Mouse (Mus musculus) MEL (cell line): ENCODE results near the gene Ubac2. TPM values are rescaled to one million over a fixed set of nuclear protein-coding genes. Genes with fewer than 3 reads are reported as not detected.

ENCODE experiments used
- DNase-seq: peaks from one replicate; pipeline ENCODE4 v3.0.0; 2011; ENCODE audit warnings: low read depth, low spot score
- H3K27ac ChIP-seq: 2 replicates; pipeline ENCODE4 v1.5.1; 2012; ENCODE audit warnings: low read depth, mild to moderate bottlenecking, control low read depth, low read length, moderate library complexity; ENCODE audit not compliant: control insufficient read depth
- H3K27me3 ChIP-seq, 2 experiments: fragments of 150-350 bp in 1 of 2; sonication (generic) in 1 of 2; 2 replicates each; pipeline ENCODE4 v1.6.1; 2012; ENCODE audit warnings: low read length in 2 of 2, mild to moderate bottlenecking in 2 of 2, improper control_type of control experiment in 1 of 2, moderate library complexity in 1 of 2; ENCODE audit not compliant: insufficient read depth in 2 of 2, control insufficient read depth in 1 of 2
- H3K36me3 ChIP-seq, 2 experiments: 2 replicates each; pipeline ENCODE4 v1.6.1; 2012 to 2014; ENCODE audit warnings: low read length in 2 of 2, improper control_type of control experiment in 1 of 2, inconsistent platforms in 1 of 2, mild to moderate bottlenecking in 1 of 2; ENCODE audit not compliant: insufficient read depth in 2 of 2, control insufficient read depth in 1 of 2
- H3K4me1 ChIP-seq, 2 experiments: fragments of 150-350 bp in 1 of 2; sonication (generic) in 1 of 2; 2 replicates each; pipeline ENCODE4 v1.6.1; 2012; ENCODE audit warnings: low read length in 2 of 2, improper control_type of control experiment in 1 of 2, mild to moderate bottlenecking in 1 of 2; ENCODE audit not compliant: insufficient read depth in 2 of 2, control insufficient read depth in 1 of 2
- H3K4me3 ChIP-seq, 2 experiments: fragments of 150-350 bp in 1 of 2; sonication (generic) in 1 of 2; 2 replicates each; pipeline ENCODE4 v1.5.1; 2012; ENCODE audit warnings: low read depth in 2 of 2, low read length in 2 of 2, mild to moderate bottlenecking in 2 of 2, moderate library complexity in 2 of 2, control low read depth in 1 of 2, improper control_type of control experiment in 1 of 2; ENCODE audit not compliant: control insufficient read depth in 1 of 2, insufficient read depth in 1 of 2
- H3K79me2 ChIP-seq: 2 replicates; pipeline ENCODE4 v1.6.1; 2012; ENCODE audit warnings: mild to moderate bottlenecking, low read length, moderate library complexity; ENCODE audit not compliant: control insufficient read depth, poor library complexity, insufficient read depth
- H3K9ac ChIP-seq: 2 replicates; pipeline ENCODE4 v1.6.1; 2012; ENCODE audit warnings: low read depth, mild to moderate bottlenecking, control low read depth, low read length, moderate library complexity; ENCODE audit not compliant: control insufficient read depth, poor library complexity, severe bottlenecking
- H3K9me3 ChIP-seq: fragments of 150-350 bp; sonication (generic); replicated peaks from 2 replicates; pipeline ENCODE4 v1.6.1; 2012; ENCODE audit warnings: mild to moderate bottlenecking, low read length, improper control_type of control experiment, moderate library complexity; ENCODE audit not compliant: insufficient read depth
- BHLHE40 ChIP-seq: IDR thresholded peaks from 2 replicates; pipeline ENCODE4 v1.6.1; 2012; ENCODE audit warnings: low read depth, mild to moderate bottlenecking, inconsistent platforms, low read length, improper control_type of control experiment, borderline replicate concordance
- CHD1 ChIP-seq: IDR thresholded peaks from 2 replicates; pipeline ENCODE4 v1.6.1; 2012; ENCODE audit warnings: low read depth, mild to moderate bottlenecking, inconsistent platforms, low read length, improper control_type of control experiment
- CHD2 ChIP-seq: IDR thresholded peaks from 2 replicates; pipeline ENCODE4 v1.6.1; 2011; ENCODE audit warnings: low read length, improper control_type of control experiment
- CTCF ChIP-seq, 3 experiments: IDR thresholded peaks in 2 of 3; conservative IDR thresholded peaks in 1 of 3; 2 replicates each; pipeline ENCODE4 v1.5.1; 2011 to 2012; ENCODE audit warnings: low read length in 3 of 3, low read depth in 2 of 3, mild to moderate bottlenecking in 2 of 3, improper control_type of control experiment in 1 of 3, inconsistent platforms in 1 of 3, mixed read lengths in 1 of 3, moderate library complexity in 1 of 3; ENCODE audit not compliant: control insufficient read depth in 1 of 3, insufficient read depth in 1 of 3, poor library complexity in 1 of 3, severe bottlenecking in 1 of 3
- E2F4 ChIP-seq: IDR thresholded peaks from 2 replicates; pipeline ENCODE4 v1.6.1; 2011; ENCODE audit warnings: low read depth, low read length, improper control_type of control experiment, borderline replicate concordance
- GABPA ChIP-seq: IDR thresholded peaks from 2 replicates; pipeline ENCODE4 v1.6.1; 2012; ENCODE audit warnings: low read depth, mild to moderate bottlenecking, inconsistent platforms, low read length, improper control_type of control experiment, moderate library complexity
- GATA1 ChIP-seq: IDR thresholded peaks from 2 replicates; pipeline ENCODE4 v1.6.1; 2011; ENCODE audit warnings: low read depth, low read length, improper control_type of control experiment
- HCFC1 ChIP-seq: IDR thresholded peaks from 2 replicates; pipeline ENCODE4 v1.6.1; 2012; ENCODE audit warnings: low read depth, mild to moderate bottlenecking, inconsistent platforms, low read length, improper control_type of control experiment, moderate library complexity
- MAZ ChIP-seq: IDR thresholded peaks from 2 replicates; pipeline ENCODE4 v1.6.1; 2012; ENCODE audit warnings: low read depth, mild to moderate bottlenecking, inconsistent platforms, low read length, improper control_type of control experiment
- MYC ChIP-seq: IDR thresholded peaks from 2 replicates; pipeline ENCODE4 v1.6.1; 2011; ENCODE audit warnings: low read depth, mild to moderate bottlenecking, low read length, improper control_type of control experiment, moderate library complexity
- POLR2A ChIP-seq, 2 experiments: IDR thresholded peaks; 2 replicates each; pipeline ENCODE4 v1.6.1; 2011 to 2012; ENCODE audit warnings: low read length in 2 of 2, mild to moderate bottlenecking in 2 of 2, control low read depth in 1 of 2, improper control_type of control experiment in 1 of 2, low read depth in 1 of 2, moderate library complexity in 1 of 2; ENCODE audit not compliant: control insufficient read depth in 1 of 2, insufficient read depth in 1 of 2, poor library complexity in 1 of 2
- POLR2AphosphoS5 ChIP-seq: IDR thresholded peaks from 2 replicates; pipeline ENCODE4 v1.6.1; 2012; ENCODE audit warnings: low read depth, borderline replicate concordance, mild to moderate bottlenecking, inconsistent platforms, low read length, moderate library complexity, mixed read lengths
- RCOR1 ChIP-seq: IDR thresholded peaks from 2 replicates; pipeline ENCODE4 v1.6.1; 2012; ENCODE audit warnings: low read depth, mild to moderate bottlenecking, inconsistent platforms, low read length, improper control_type of control experiment
- SIN3A ChIP-seq: IDR thresholded peaks from 2 replicates; pipeline ENCODE4 v1.6.1; 2012; ENCODE audit warnings: low read length, improper control_type of control experiment, inconsistent platforms
- SMC3 ChIP-seq: IDR thresholded peaks from 2 replicates; pipeline ENCODE4 v1.6.1; 2011; ENCODE audit warnings: low read depth, low read length, improper control_type of control experiment
- TCF12 ChIP-seq: IDR thresholded peaks from 2 replicates; pipeline ENCODE4 v1.6.1; 2014; ENCODE audit warnings: low read depth, mild to moderate bottlenecking, inconsistent platforms, low read length, improper control_type of control experiment, moderate library complexity
- UBTF ChIP-seq: IDR thresholded peaks from 2 replicates; pipeline ENCODE4 v1.6.1; 2012; ENCODE audit warnings: low read depth, mild to moderate bottlenecking, inconsistent platforms, low read length, improper control_type of control experiment, moderate library complexity, borderline replicate concordance; ENCODE audit not compliant: insufficient read depth
- USF1 ChIP-seq: IDR thresholded peaks from 2 replicates; pipeline ENCODE4 v1.6.1; 2014; ENCODE audit warnings: low read depth, mild to moderate bottlenecking, inconsistent platforms, low read length, improper control_type of control experiment, moderate library complexity
- USF2 ChIP-seq, 2 experiments: IDR thresholded peaks; 2 replicates each; pipeline ENCODE4 v1.6.1; 2011 to 2012; ENCODE audit warnings: improper control_type of control experiment in 2 of 2, low read length in 2 of 2, borderline replicate concordance in 1 of 2, inconsistent platforms in 1 of 2, low read depth in 1 of 2, mild to moderate bottlenecking in 1 of 2; ENCODE audit not compliant: insufficient read depth in 1 of 2
- ZMIZ1 ChIP-seq: IDR thresholded peaks from 2 replicates; pipeline ENCODE4 v1.6.1; 2012; ENCODE audit warnings: low read depth, mild to moderate bottlenecking, inconsistent platforms, low read length, improper control_type of control experiment, moderate library complexity
- ZNF384 ChIP-seq: IDR thresholded peaks from 2 replicates; pipeline ENCODE4 v1.6.1; 2012; ENCODE audit warnings: low read depth, mild to moderate bottlenecking, inconsistent platforms, low read length, improper control_type of control experiment
- polyA plus RNA-seq, 2 experiments: library from polyadenylated mRNA; stranded (reverse) in 1 of 2; unstranded in 1 of 2; fragments of >175 nt in 1 of 2; fragments of >200 nt in 1 of 2; gene quantifications; 2 replicates each; pipeline versions ENCODE4 v1.2.1 to v1.2.4; 2012; ENCODE audit warnings: low replicate concordance in 2 of 2, low read depth in 1 of 2; ENCODE audit not compliant: insufficient read length in 2 of 2, insufficient read depth in 1 of 2, missing spikeins in 1 of 2
- total RNA-seq: library from RNA; depleted of rRNA; stranded (reverse); fragments of 300-350 nt; gene quantifications from 2 replicates; pipeline ENCODE4 v1.2.3, GENCODE M21; 2012

The Ubac2 gene
- total and polyA plus RNA-seq, 3 experiments, result 32.9 to 44.8 TPM; not detected in 1

- Histone ChIP-seq H3K27me3 (no peaks in the 10 kb centered on the region), H3K36me3 (peaks cover 0 to 6% of the 10 kb centered on the region in 2 experiments; a peak in 2 of 4 replicates), H3K9ac (peak overlapping the region; percentile 91), H3K4me1 (peaks cover 0 to 3% of the 10 kb centered on the region in 2 experiments; a peak in 2 of 4 replicates), H3K79me2 (peaks cover 15% of the 10 kb centered on the region), H3K27ac (no peak overlapping the region), H3K4me3 (peak overlapping the region; percentile 84 to 90), H3K9me3 (no peaks in the 10 kb centered on the region)
- TF ChIP-seq UBTF (no peak), SIN3A (no peak), USF2 (IDR thresholded peaks at IDR 0.05; ENCODE audit: borderline replicate concordance in 1 of 2, insufficient read depth in 1 of 2, low read depth in 1 of 2, low read length in 2 of 2) (no peak), CTCF (IDR thresholded peaks at IDR 0.05 in 2 of 3, conservative IDR thresholded peaks at IDR 0.05 in 1 of 3; ENCODE audit: control insufficient read depth in 1 of 3, insufficient read depth in 1 of 3, low read depth in 2 of 3, low read length in 3 of 3, poor library complexity in 1 of 3, severe bottlenecking in 1 of 3) (no peak), ZNF384 (no peak), MAZ (no peak), POLR2AphosphoS5 (no peak), CHD2 (no peak)
- DNase-seq, result no peak
These were observed 933 bp downstream of the Ubac2 start for GRCm38 (mm10) chr14:121879266-121879840.

GRCm38 (mm10) chr14:121881211-121881610 is 2.8 kb downstream of the Ubac2 start:
- H3K9ac ChIP-seq, result no peak overlapping the region
- H3K9me3 ChIP-seq, result no peaks in the 10 kb centered on the region
- H3K27ac ChIP-seq, result no peak overlapping the region
- no peak for DNase-seq
- H3K4me3 ChIP-seq, result no peak overlapping the region
- H3K36me3 ChIP-seq, result peaks cover 0 to 6% of the 10 kb centered on the region in 2 experiments; a peak in 2 of 4 replicates
- TF ChIP-seq MAZ, result no peak
- no peak for TF ChIP-seq SIN3A
- TF ChIP-seq HCFC1, result no peak
- TF ChIP-seq CHD1, result no peak
- TF ChIP-seq POLR2A (IDR thresholded peaks at IDR 0.05; ENCODE audit: control insufficient read depth in 1 of 2, insufficient read depth in 1 of 2, low read depth in 1 of 2, low read length in 2 of 2, poor library complexity in 1 of 2), result no peak
- no peak for TF ChIP-seq SMC3
- no peak for TF ChIP-seq E2F4
- no peak for TF ChIP-seq TCF12
- TF ChIP-seq GABPA, result no peak
- no peak for TF ChIP-seq RCOR1
- TF ChIP-seq BHLHE40, result no peak
- no peak for TF ChIP-seq USF1
- TF ChIP-seq MYC, result no peak
- no peak for TF ChIP-seq GATA1
- no peak for TF ChIP-seq ZMIZ1
- TF ChIP-seq, all 39 proteins: peak for 0
- no peaks in the 10 kb centered on the region for H3K27me3 ChIP-seq
- peaks cover 15% of the 10 kb centered on the region for H3K79me2 ChIP-seq
- H3K4me1 ChIP-seq, result peaks cover 0 to 3% of the 10 kb centered on the region in 2 experiments; a peak in 2 of 4 replicates
